Mouse (Mus musculus): ENCODE results near the gene Fmo1. TPM values are rescaled to one million over a fixed set of nuclear protein-coding genes. Genes with fewer than 3 reads are reported as not detected.

The Fmo1 gene
- polyA plus RNA-seq, 1 experiment from 2014 or later, result 15.9 TPM

Other genes starting within 250 kb of the Fmo1 start
- not detected in 2 replicates for gene Myoc, start 227.5 kb downstream of the Fmo1 start, polyA plus RNA-seq (2016; fragmentation: Nextera tagmentation; extraction: Ambion mirVana)
- not detected in 2 replicates for gene Myocos, start 208.4 kb downstream of the Fmo1 start, polyA plus RNA-seq (2016; fragmentation: Nextera tagmentation; extraction: Ambion mirVana)
- 162 and 169 TPM in 2 replicates for gene Prrc2c, start 126.1 kb downstream of the Fmo1 start, polyA plus RNA-seq (2016; fragmentation: Nextera tagmentation; extraction: Ambion mirVana)
- 0.23 TPM in 1 of 2 replicates, not detected in the other for gene Fmo4, start 52.6 kb downstream of the Fmo1 start, polyA plus RNA-seq (2016; fragmentation: Nextera tagmentation; extraction: Ambion mirVana)
- gene Fmo2, start 32.1 kb upstream of the Fmo1 start, polyA plus RNA-seq (2016; fragmentation: Nextera tagmentation; extraction: Ambion mirVana), result 0.67 TPM in 1 of 2 replicates, not detected in the other
- gene Fmo6, start 70.9 kb upstream of the Fmo1 start, polyA plus RNA-seq (2016; fragmentation: Nextera tagmentation; extraction: Ambion mirVana), result 0.14 and 0.91 TPM in 2 replicates
- not detected in 2 replicates for gene Fmo3, start 117.9 kb upstream of the Fmo1 start, polyA plus RNA-seq (2016; fragmentation: Nextera tagmentation; extraction: Ambion mirVana)
- not detected in 2 replicates for gene Mroh9, start 219.1 kb upstream of the Fmo1 start, polyA plus RNA-seq (2016; fragmentation: Nextera tagmentation; extraction: Ambion mirVana)

Data from forebrain, embryonic 12.5 days (tissue).